Mouse (Mus musculus): ENCODE measurements at regions not wholly inside any gene's neighbourhood (a gene's known extent, or its start where the extent isn't known, plus 50 kb on each side); places are given as distances from the start of the nearest gene placed in this dataset.

- peak; percentile 20 to 61 for DNase-seq
- intact Hi-C loops (cut with DNase I) = loop anchor here (10.0 kb wide), 3 partner anchors 62 to 252 kb away; no protein-coding TSS in a partner anchor
Observed at GRCm38 (mm10) chr1:34642304-34642893, 62.9 kb downstream of the Amer3 start.

DNA sequence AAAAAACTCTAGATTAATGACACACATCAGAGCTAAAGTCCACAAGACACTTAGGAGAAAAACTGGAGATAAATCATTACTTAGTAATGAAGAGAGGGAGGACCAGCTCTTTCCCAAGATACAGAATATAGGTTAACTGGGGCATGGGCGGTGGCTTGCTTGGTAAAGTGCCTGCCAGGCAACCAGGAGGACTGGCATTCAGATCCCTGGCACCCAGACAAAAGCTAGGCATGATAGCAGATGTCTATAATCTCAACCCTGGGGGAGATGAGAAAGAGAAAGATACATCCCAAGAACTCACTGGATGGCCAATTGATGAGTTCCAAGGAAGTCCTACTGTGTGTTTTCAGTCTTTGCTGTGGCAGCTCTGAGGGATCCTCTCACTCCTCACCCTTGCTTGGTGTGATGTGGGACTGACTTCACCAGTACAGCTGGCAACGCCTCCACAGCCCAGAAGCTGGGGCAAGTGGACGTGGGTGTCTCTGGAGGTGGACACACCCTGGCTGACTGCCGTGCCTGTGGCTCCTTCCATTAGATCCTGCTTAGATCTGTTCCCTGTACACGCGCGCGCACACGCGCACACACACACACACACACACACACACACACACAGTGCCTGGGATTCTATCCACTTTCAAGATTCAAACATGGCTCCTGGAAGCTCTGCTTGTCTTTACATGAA is 74.6 kb downstream of the Amer3 start:
- DNase-seq = no peak
- intact Hi-C loops (cut with DNase I) = no loop called here

- DNase-seq = no peak
- intact Hi-C loops (cut with DNase I) = no loop called here
Observed at GRCm38 (mm10) chr1:34657481-34657880, 78.0 kb downstream of the Amer3 start.

GRCm38 (mm10) chr1:34663875-34664547 is 84.6 kb downstream of the Amer3 start:
- intact Hi-C loops (cut with DNase I) = no loop called here
- DNase-seq = no peak

GRCm38 (mm10) chr1:34664816-34665511 is 85.5 kb downstream of the Amer3 start:
- intact Hi-C loops (cut with DNase I) = no loop called here
- DNase-seq = no peak

GRCm38 (mm10) chr1:34665512-34665854 is 86.0 kb downstream of the Amer3 start:
- intact Hi-C loops (cut with DNase I) = no loop called here
- no peak for DNase-seq

DNA sequence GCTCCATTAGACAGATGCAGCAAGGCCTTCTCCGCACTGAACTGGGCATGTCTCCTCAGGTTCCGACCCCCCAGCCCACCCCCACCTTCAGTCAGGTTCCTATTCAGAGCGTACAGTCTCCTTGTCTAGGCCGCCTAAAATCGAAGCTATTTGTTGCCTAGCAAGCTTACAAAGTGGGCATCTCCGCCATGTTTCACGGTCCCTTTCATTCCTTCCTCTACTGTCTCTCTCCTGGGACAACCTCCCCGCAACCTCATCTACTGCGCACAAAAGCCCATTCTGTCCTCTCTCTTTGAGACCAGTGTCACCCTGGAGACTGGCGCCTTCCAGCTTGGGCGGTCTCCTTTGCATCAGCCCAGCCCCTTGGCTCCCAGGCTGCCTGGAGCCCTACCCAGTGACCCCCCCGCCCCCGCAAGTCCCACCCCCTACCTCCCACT is 86.8 kb downstream of the Amer3 start:
- intact Hi-C loops (cut with DNase I) = no loop called here

DNA sequence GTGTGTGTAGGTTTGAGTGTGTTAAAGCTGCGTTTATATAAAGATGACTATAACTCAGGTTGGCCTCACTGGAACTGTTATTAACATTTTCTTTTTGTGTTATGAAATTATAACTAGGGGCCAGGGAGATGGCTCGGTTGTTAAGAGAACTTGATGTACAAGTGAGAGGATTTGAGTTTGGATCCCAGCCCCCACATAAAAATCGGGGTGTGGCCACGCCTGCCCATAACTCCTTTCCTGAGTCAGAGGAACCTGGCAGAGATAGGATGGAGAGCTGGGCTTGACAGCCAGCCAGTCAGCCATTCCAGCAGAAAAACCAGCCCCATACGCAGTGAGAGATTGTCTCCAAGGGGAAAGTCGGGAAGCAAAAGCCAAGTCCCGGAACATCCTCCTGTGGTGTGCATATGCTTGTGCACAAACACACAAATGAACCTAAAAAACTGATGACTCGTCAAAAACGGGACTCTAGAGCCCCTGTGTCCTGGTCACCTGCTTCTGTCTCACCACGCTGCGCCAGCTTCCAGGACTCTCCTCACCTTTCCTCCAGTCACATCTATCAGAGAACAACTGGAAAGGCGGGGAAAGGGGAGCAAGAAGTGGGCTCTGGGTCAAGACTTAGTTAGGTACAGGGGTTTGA is 97.8 kb downstream of the Amer3 start:
- no peak for DNase-seq

More for the DNA sequence above, 86.8 kb downstream of the Amer3 start:
- DNase-seq = no peak

DNA sequence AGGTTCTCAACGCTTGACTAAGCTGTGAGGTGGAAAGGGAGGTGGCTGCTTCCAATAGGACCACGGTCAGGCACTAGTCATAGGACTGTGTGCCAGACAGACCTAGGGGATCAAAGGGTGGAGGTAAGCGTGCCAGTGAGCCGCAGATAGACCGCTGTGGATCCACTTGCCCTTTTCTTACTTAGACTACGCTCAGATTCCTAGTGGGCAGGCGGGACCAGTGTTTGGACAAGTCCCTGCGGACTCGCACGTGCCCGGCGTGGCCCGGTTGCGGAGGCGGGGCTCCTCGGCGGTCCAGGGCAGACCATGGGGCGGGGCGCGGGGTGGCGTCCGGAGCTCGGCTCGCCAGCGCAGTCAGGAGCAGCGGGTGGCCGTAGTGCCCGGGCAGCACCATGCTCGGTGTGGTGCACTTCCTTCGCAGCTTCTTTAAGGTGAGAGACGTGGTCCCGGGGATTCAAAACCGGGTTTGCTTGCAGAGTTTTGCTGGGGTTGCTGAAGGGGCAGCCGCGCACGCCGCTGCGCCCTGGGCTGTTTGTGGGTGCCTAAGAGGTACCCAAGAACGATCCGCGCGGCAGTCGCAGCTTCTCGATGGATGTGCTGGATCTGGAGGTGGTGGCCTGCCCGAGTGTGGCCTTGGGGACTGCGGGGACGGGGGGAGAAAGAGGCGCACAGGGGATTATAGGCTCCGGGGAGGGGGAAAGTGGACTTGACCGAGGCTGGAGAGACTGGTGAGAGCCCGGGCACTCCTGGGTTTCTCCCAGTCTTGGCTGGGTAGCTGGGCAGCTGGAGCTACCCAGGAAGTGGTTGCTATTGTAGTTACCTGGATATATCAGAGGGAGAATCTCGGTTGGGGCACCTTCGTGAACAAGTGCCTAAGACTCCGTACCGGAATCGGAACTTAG is 98.6 kb downstream of the Amer3 start:
- peak; percentile 19 to 38 for DNase-seq
- intact Hi-C loops (cut with DNase I) = no loop called here

More for the DNA sequence above, 97.8 kb downstream of the Amer3 start:
- intact Hi-C loops (cut with DNase I) = no loop called here

GRCm38 (mm10) chr1:34678734-34679068 is 99.2 kb downstream of the Amer3 start:
- no peak for DNase-seq
- intact Hi-C loops (cut with DNase I) = no loop called here

GRCm38 (mm10) chr1:34686539-34686938 is 107.1 kb downstream of the Amer3 start:
- intact Hi-C loops (cut with DNase I) = no loop called here
- DNase-seq = no peak

DNA sequence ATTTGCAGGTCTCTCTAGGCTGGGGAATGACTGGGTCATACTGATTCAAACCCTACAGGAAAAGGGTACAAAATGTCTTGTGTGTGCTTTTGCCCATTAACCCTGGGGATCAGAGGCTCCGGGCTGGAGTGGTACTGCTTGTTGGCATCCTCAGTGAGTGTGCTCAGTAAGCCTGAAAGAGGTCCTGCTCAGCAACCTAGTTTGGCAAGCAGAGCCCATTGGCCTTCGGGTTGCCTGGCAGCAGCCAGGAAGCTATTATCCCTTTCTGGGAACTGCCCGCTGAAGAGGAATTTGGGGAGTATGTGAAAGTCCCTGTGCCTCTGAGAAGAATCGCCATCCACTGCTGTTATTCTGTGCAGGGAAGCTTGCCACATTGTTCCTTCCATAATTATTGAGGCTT is 117.1 kb downstream of the Amer3 start:
- no peak for DNase-seq
- intact Hi-C loops (cut with DNase I) = no loop called here

GRCm38 (mm10) chr1:34700237-34701030 is 121.0 kb downstream of the Amer3 start:
- DNase-seq = peak; percentile 16 to 37
- intact Hi-C loops (cut with DNase I) = loop anchor here (10.0 kb wide), 1 partner anchor 56 kb away; no protein-coding TSS in a partner anchor

- no peak for DNase-seq
- intact Hi-C loops (cut with DNase I) = loop anchor here (10.0 kb wide), 1 partner anchor 57 kb away; no protein-coding TSS in a partner anchor
Observed at GRCm38 (mm10) chr1:34701436-34701835, 122.0 kb downstream of the Amer3 start.

GRCm38 (mm10) chr1:34709089-34709488 is 129.6 kb downstream of the Amer3 start:
- intact Hi-C loops (cut with DNase I) = loop anchor here (10.0 kb wide), 1 partner anchor 64 kb away; no protein-coding TSS in a partner anchor
- no peak for DNase-seq

GRCm38 (mm10) chr1:34722674-34723073 is 120.2 kb downstream of the Fam168b start:
- DNase-seq = no peak
- intact Hi-C loops (cut with DNase I) = no loop called here

GRCm38 (mm10) chr1:34732156-34732555 is 110.7 kb downstream of the Fam168b start:
- no peak for DNase-seq
- intact Hi-C loops (cut with DNase I) = no loop called here

- intact Hi-C loops (cut with DNase I) = no loop called here
Observed at GRCm38 (mm10) chr1:34733026-34733913, 109.6 kb downstream of the Fam168b start.

More at GRCm38 (mm10) chr1:34733026-34733913, 109.6 kb downstream of the Fam168b start:
- no peak for DNase-seq
